Comparison of ENCODE assay signal across 15 mouse cellular contexts in the genomic region with DNA sequence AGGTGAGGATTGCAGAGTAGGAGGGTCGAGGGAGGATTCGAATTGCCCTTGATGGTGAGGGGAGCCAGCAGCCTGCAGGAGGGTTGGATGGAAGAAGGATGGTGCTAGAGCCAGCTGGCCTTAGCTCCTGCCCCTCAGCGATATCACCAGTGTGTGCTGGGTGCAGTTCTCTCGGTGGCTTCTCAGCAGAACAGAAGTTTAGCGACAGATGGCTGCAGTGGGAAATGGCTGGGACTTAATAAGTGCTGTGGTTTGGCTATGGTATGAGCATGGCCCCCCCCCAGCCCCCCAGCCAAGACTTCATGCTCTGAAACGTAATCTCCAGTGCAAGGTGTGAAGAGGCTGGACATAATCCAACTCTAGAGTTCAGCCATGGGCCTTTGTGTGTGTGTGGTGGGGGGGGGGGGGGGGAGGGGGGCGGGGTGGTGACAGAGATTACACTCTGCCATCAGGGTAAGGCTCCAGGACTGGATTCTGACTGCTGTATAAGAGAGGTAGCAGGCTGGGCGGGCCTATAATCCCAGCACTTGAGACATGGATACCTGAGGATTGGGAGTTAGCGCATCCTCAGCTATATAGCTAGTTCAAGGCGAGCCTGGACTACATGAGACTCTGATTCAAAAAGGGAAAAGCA.
A peak's percentile ranks its signal among the peaks of the same experiment; 100 is the strongest.
DNase-seq lines count a peak whose midpoint lies in the region; ATAC-seq and TF ChIP-seq lines count a peak whose summit lies in the region.
"Had no signal": no experiment of that assay in that cellular context is flagged by ENCODE, and none has a peak within 500 bp of the region (broad histone marks: within the 10 kb centered on the region; RNA-seq: fewer than 3 reads in every experiment).

No protein-coding gene starts in this region.

- 55% methylated on average over 9 of the region's 10 CpGs for WGBS in hindbrain, postnatal 0 days
- WGBS in hindbrain, embryonic 12.5 days, result 64% methylated on average over 10 of the region's 10 CpGs
- WGBS in forebrain, embryonic 12.5 days, result 72% methylated on average over 9 of the region's 10 CpGs
- WGBS in midbrain, embryonic 15.5 days, result 62% methylated on average over 10 of the region's 10 CpGs

- H3K4me3 ChIP-seq in hindbrain, postnatal 0 days (ENCODE audit: low read length), result no peak overlapping the region
- no peak overlapping the region for H3K4me3 ChIP-seq in hindbrain, embryonic 12.5 days
- H3K4me3 ChIP-seq in forebrain, embryonic 12.5 days (replicated peaks), result no peak overlapping the region
- H3K4me3 ChIP-seq in midbrain, embryonic 15.5 days, result no peak overlapping the region
- H3K4me3 ChIP-seq: kidney, embryonic 15.5 days; limb, embryonic 10.5 days; liver, embryonic 12.5 days had no signal

- peak overlapping the region; percentile 12; the same call in 1 of the 2 replicates for H3K27ac ChIP-seq in hindbrain, postnatal 0 days
- no peak overlapping the region for H3K27ac ChIP-seq in hindbrain, embryonic 12.5 days
- peak overlapping the region; percentile 13; the same call in 1 of the 2 replicates for H3K27ac ChIP-seq in forebrain, embryonic 12.5 days
- no peak overlapping the region for H3K27ac ChIP-seq in midbrain, embryonic 15.5 days
- H3K27ac ChIP-seq: kidney, embryonic 15.5 days; limb, embryonic 10.5 days; liver, embryonic 12.5 days had no signal

- no peaks in the 10 kb centered on the region for H3K9me3 ChIP-seq in hindbrain, postnatal 0 days (ENCODE audit: low read length)
- no peaks in the 10 kb centered on the region for H3K9me3 ChIP-seq in hindbrain, embryonic 12.5 days (replicated peaks)
- no peaks in the 10 kb centered on the region for H3K9me3 ChIP-seq in forebrain, embryonic 12.5 days
- H3K9me3 ChIP-seq in midbrain, embryonic 15.5 days, result no peaks in the 10 kb centered on the region
- H3K9me3 ChIP-seq: kidney, embryonic 15.5 days; limb, embryonic 10.5 days; liver, embryonic 12.5 days had no signal

- no peaks in the 10 kb centered on the region for H3K36me3 ChIP-seq in hindbrain, postnatal 0 days (ENCODE audit: insufficient read depth, low read length)
- no peaks in the 10 kb centered on the region for H3K36me3 ChIP-seq in hindbrain, embryonic 12.5 days
- no peaks in the 10 kb centered on the region for H3K36me3 ChIP-seq in forebrain, embryonic 12.5 days (replicated peaks)
- no peaks in the 10 kb centered on the region for H3K36me3 ChIP-seq in midbrain, embryonic 15.5 days (replicated peaks)
- H3K36me3 ChIP-seq: kidney, embryonic 15.5 days; limb, embryonic 10.5 days; liver, embryonic 12.5 days had no signal

- peak; percentile 53; the same call in 1 of the 2 replicates for ATAC-seq in hindbrain, postnatal 0 days
- no peak for ATAC-seq in hindbrain, embryonic 12.5 days (ENCODE audit: low FRiP score)
- no peak for ATAC-seq in forebrain, embryonic 12.5 days (ENCODE audit: low FRiP score)
- ATAC-seq in midbrain, embryonic 15.5 days (replicated peaks), result 0 out of 2 replicates have a peak, but pooled peaks have one; percentile 4
- ATAC-seq: liver, embryonic 12.5 days had no signal

- H3K27me3 ChIP-seq in hindbrain, postnatal 0 days (ENCODE audit: insufficient read depth, low read length), result no peaks in the 10 kb centered on the region
- no peaks in the 10 kb centered on the region for H3K27me3 ChIP-seq in hindbrain, embryonic 12.5 days
- H3K27me3 ChIP-seq in forebrain, embryonic 12.5 days, result no peaks in the 10 kb centered on the region
- no peaks in the 10 kb centered on the region for H3K27me3 ChIP-seq in midbrain, embryonic 15.5 days (replicated peaks)
- H3K27me3 ChIP-seq: kidney, embryonic 15.5 days; liver, embryonic 12.5 days had no signal

- no peak overlapping the region for H3K4me2 ChIP-seq in hindbrain, postnatal 0 days (ENCODE audit: low read depth, low read length)
- no peak overlapping the region for H3K4me2 ChIP-seq in hindbrain, embryonic 12.5 days (replicated peaks)
- no peak overlapping the region for H3K4me2 ChIP-seq in forebrain, embryonic 12.5 days
- no peak overlapping the region for H3K4me2 ChIP-seq in midbrain, embryonic 15.5 days
- H3K4me2 ChIP-seq: kidney, embryonic 15.5 days; liver, embryonic 12.5 days had no signal

- DNase-seq in hindbrain, postnatal 0 days (ENCODE audit: low spot score), result peak; percentile 66
- DNase-seq in retina, adult 2 months (ENCODE audit: low read depth, low spot score), result peak; percentile 3
- DNase-seq in retina, embryonic 14.5 days (ENCODE audit: low spot score), result no peak
- DNase-seq in urinary bladder, postnatal 10 days (ENCODE audit: low spot score), result no peak
- DNase-seq in embryo, embryonic 10 days (ENCODE audit: low spot score), result no peak
- DNase-seq: cerebellum, postnatal 25 days; gastrocnemius, postnatal 10 days; heart, postnatal 10 days; thymus, postnatal 14 days had no signal

- TF ChIP-seq CTCF in hindbrain, postnatal 0 days (IDR thresholded peaks at IDR 0.05; ENCODE audit: low read depth), result no peak

- H3K4me1 ChIP-seq in hindbrain, postnatal 0 days (ENCODE audit: insufficient read depth, low read length), result peaks cover 10% of the 10 kb centered on the region
- H3K4me1 ChIP-seq in hindbrain, embryonic 12.5 days, result 0 out of 2 replicates have a peak, but pooled peaks cover 9% of the 10 kb centered on the region
- H3K4me1 ChIP-seq in forebrain, embryonic 12.5 days, result peaks cover 13% of the 10 kb centered on the region
- peaks cover 4% of the 10 kb centered on the region; the same call in 1 of the 2 replicates for H3K4me1 ChIP-seq in midbrain, embryonic 15.5 days
- H3K4me1 ChIP-seq: kidney, embryonic 15.5 days; limb, embryonic 10.5 days; liver, embryonic 12.5 days had no signal

- H3K9ac ChIP-seq in hindbrain, postnatal 0 days (replicated peaks; ENCODE audit: low read length), result no peak overlapping the region
- no peak overlapping the region for H3K9ac ChIP-seq in hindbrain, embryonic 12.5 days
- H3K9ac ChIP-seq in forebrain, embryonic 12.5 days, result no peak overlapping the region
- no peak overlapping the region for H3K9ac ChIP-seq in midbrain, embryonic 15.5 days
- H3K9ac ChIP-seq: kidney, embryonic 15.5 days; liver, embryonic 12.5 days had no signal

Comparison
In these comparisons a context has a peak if more than half of its experiments do, and no peak if none do; other contexts are left out.
1. ATAC-seq: peak in hindbrain, postnatal 0 days (single experiment) and midbrain, embryonic 15.5 days (single experiment); none in hindbrain, embryonic 12.5 days (single experiment) and forebrain, embryonic 12.5 days (single experiment).
2. DNase-seq: peak in hindbrain, postnatal 0 days (single experiment) and retina, adult 2 months (single experiment); none in retina, embryonic 14.5 days (single experiment), urinary bladder, postnatal 10 days (single experiment) and embryo, embryonic 10 days (single experiment).
3. H3K27ac ChIP-seq: peak in hindbrain, postnatal 0 days (single experiment) and forebrain, embryonic 12.5 days (single experiment); none in hindbrain, embryonic 12.5 days (single experiment) and midbrain, embryonic 15.5 days (single experiment).